Mouse (Mus musculus) neural tube, embryonic 14.5 days (tissue): ENCODE measurements around the gene Zbtb16. TPM values are rescaled to one million over a fixed set of nuclear protein-coding genes. Genes with fewer than 3 reads are reported as not detected.

Source experiments
- ATAC-seq: fragments of 200-750 bp; cut with Nextera tagmentation; 2 replicates; pipeline ENCODE4 v1.8.0; 2017; ENCODE audit warnings: low read depth, mild to moderate bottlenecking, moderate TSS enrichment, moderate library complexity
- H3K27ac ChIP-seq: fragments of 300-500 bp; sonication (generic); 2 replicates; pipeline ENCODE4 v1.5.1; 2014; ENCODE audit warnings: low read depth, mild to moderate bottlenecking, control low read depth, low read length, moderate library complexity, mixed read lengths
- H3K27me3 ChIP-seq: fragments of 300-500 bp; sonication (generic); 2 replicates; pipeline ENCODE4 v1.6.1; 2014; ENCODE audit warnings: low read length; ENCODE audit not compliant: control insufficient read depth, insufficient read depth
- H3K36me3 ChIP-seq: fragments of 300-500 bp; sonication (generic); 2 replicates; pipeline ENCODE4 v1.6.1; 2014; ENCODE audit warnings: low read length, mixed read lengths; ENCODE audit not compliant: control insufficient read depth, insufficient read depth
- H3K4me1 ChIP-seq: fragments of 300-500 bp; sonication (generic); 2 replicates; pipeline ENCODE4 v1.6.1; 2014; ENCODE audit warnings: low read length; ENCODE audit not compliant: control insufficient read depth, insufficient read depth
- H3K4me2 ChIP-seq: fragments of 300-500 bp; sonication (generic); 2 replicates; pipeline ENCODE4 v1.6.1; 2014; ENCODE audit warnings: mild to moderate bottlenecking, low read depth, low read length, control low read depth
- H3K4me3 ChIP-seq: fragments of 300-500 bp; sonication (generic); 2 replicates; pipeline ENCODE4 v1.5.1; 2014; ENCODE audit warnings: low read depth, low read length, control low read depth, mixed read lengths
- H3K9ac ChIP-seq: fragments of 300-500 bp; sonication (generic); replicated peaks from 2 replicates; pipeline ENCODE4 v1.6.1; 2014; ENCODE audit warnings: low read depth, mild to moderate bottlenecking, control low read depth, low read length, mixed read lengths
- H3K9me3 ChIP-seq: fragments of 300-500 bp; sonication (generic); 2 replicates; pipeline ENCODE4 v1.6.1; 2016; ENCODE audit warnings: low read length; ENCODE audit not compliant: control insufficient read depth
- WGBS: fragments of 180-500 bp; shearing (Covaris S2); extraction: QIAGEN DNeasy Blood & Tissue Kit; methylation state at CpG from one replicate; pipeline ENCODE4 v1.1.7; 2014; 5-methylcytosine and 5-hydroxymethylcytosine counted together
- polyA plus RNA-seq: library from polyadenylated mRNA; unstranded; fragments of >200 nt; fragmentation: Nextera tagmentation; extraction: Ambion mirVana; gene quantifications from 2 replicates; pipeline ENCODE4 v1.2.1, GENCODE M21; 2014

The Zbtb16 gene
- polyA plus RNA-seq, 1 experiment from 2014 or later = 12.0 TPM

- H3K4me1 ChIP-seq = no peaks in the 10 kb centered on the region
Measured at GRCm38 (mm10) chr9:48856240-48856639, 20.2 kb upstream of the Zbtb16 start.

GRCm38 (mm10) chr9:48849531-48849930, 13.5 kb upstream of the Zbtb16 start:
- Histone ChIP-seq H3K4me2 (no peak overlapping the region), H3K4me1 (no peaks in the 10 kb centered on the region), H3K27ac (no peak overlapping the region), H3K9me3 (no peaks in the 10 kb centered on the region), H3K27me3 (no peaks in the 10 kb centered on the region), H3K9ac (no peak overlapping the region), H3K4me3 (no peak overlapping the region), H3K36me3 (no peaks in the 10 kb centered on the region)
- ATAC-seq = no peak
- 87% methylated on average over 5 of the region's 5 CpGs for WGBS

More at GRCm38 (mm10) chr9:48856240-48856639, 20.2 kb upstream of the Zbtb16 start:
- H3K27me3 ChIP-seq = no peaks in the 10 kb centered on the region
- H3K9ac ChIP-seq = no peak overlapping the region
- H3K36me3 ChIP-seq = no peaks in the 10 kb centered on the region
- H3K27ac ChIP-seq = no peak overlapping the region
- WGBS = 91% methylated on average over 4 of the region's 4 CpGs
- H3K4me3 ChIP-seq = no peak overlapping the region
- no peaks in the 10 kb centered on the region for H3K9me3 ChIP-seq
- no peak for ATAC-seq
- no peak overlapping the region for H3K4me2 ChIP-seq

- H3K9me3 ChIP-seq = no peaks in the 10 kb centered on the region
- H3K4me1 ChIP-seq = peaks cover 20% of the 10 kb centered on the region; the same call in 1 of the 2 replicates
- H3K36me3 ChIP-seq = no peaks in the 10 kb centered on the region
- ATAC-seq = no peak
- WGBS = 95% methylated on average over 3 of the region's 3 CpGs
- no peak overlapping the region for H3K4me2 ChIP-seq
- H3K27ac ChIP-seq = no peak overlapping the region
- H3K27me3 ChIP-seq = 0 out of 2 replicates have a peak, but pooled peaks cover 2% of the 10 kb centered on the region
- H3K4me3 ChIP-seq = no peak overlapping the region
- no peak overlapping the region for H3K9ac ChIP-seq
Measured at GRCm38 (mm10) chr9:48839568-48839967, 3.5 kb upstream of the Zbtb16 start.

- 0 out of 2 replicates have a peak, but pooled peaks cover 2% of the 10 kb centered on the region for H3K27me3 ChIP-seq
- H3K4me2 ChIP-seq = no peak overlapping the region
- H3K9me3 ChIP-seq = no peaks in the 10 kb centered on the region
- H3K4me1 ChIP-seq = peaks cover 22% of the 10 kb centered on the region; the same call in 1 of the 2 replicates
- no peak overlapping the region for H3K27ac ChIP-seq
- no peaks in the 10 kb centered on the region for H3K36me3 ChIP-seq
- ATAC-seq = no peak
- H3K4me3 ChIP-seq = no peak overlapping the region
- no peak overlapping the region for H3K9ac ChIP-seq
- WGBS = 38% methylated on average over 4 of the region's 4 CpGs
Measured at GRCm38 (mm10) chr9:48838346-48838745, 2.3 kb upstream of the Zbtb16 start.

GRCm38 (mm10) chr9:48837181-48837580, 1.2 kb upstream of the Zbtb16 start:
- Histone ChIP-seq H3K27me3 (0 out of 2 replicates have a peak, but pooled peaks cover 2% of the 10 kb centered on the region), H3K36me3 (no peaks in the 10 kb centered on the region), H3K9me3 (no peaks in the 10 kb centered on the region), H3K27ac (no peak overlapping the region), H3K9ac (no peak overlapping the region), H3K4me1 (peaks cover 22% of the 10 kb centered on the region; the same call in 1 of the 2 replicates), H3K4me2 (peak overlapping the region; percentile 98; the same call in 1 of the 2 replicates), H3K4me3 (peak overlapping the region; percentile 67)
- ATAC-seq = no peak
- WGBS = 5% methylated on average over 14 of the region's 14 CpGs

- peak overlapping the region; percentile 98 for H3K4me2 ChIP-seq
- no peak for ATAC-seq
- under 1% methylated on average over 12 of the region's 12 CpGs for WGBS
- H3K36me3 ChIP-seq = no peaks in the 10 kb centered on the region
- H3K9me3 ChIP-seq = no peaks in the 10 kb centered on the region
- peak overlapping the region; percentile 67 for H3K4me3 ChIP-seq
- peak overlapping the region; percentile 66 for H3K9ac ChIP-seq
- H3K27me3 ChIP-seq = 0 out of 2 replicates have a peak, but pooled peaks cover 2% of the 10 kb centered on the region
- H3K27ac ChIP-seq = no peak overlapping the region
- H3K4me1 ChIP-seq = peaks cover 22% of the 10 kb centered on the region; the same call in 1 of the 2 replicates
Measured at GRCm38 (mm10) chr9:48836566-48836930, 526 bp upstream of the Zbtb16 start.

GRCm38 (mm10) chr9:48834541-48835411, 1.2 kb downstream of the Zbtb16 start:
- H3K4me1 ChIP-seq = peaks cover 22% of the 10 kb centered on the region; the same call in 1 of the 2 replicates
- WGBS = under 1% methylated on average over 63 of the region's 65 CpGs

GRCm38 (mm10) chr9:48834006-48834405, 2.0 kb downstream of the Zbtb16 start:
- Histone ChIP-seq H3K27ac (no peak overlapping the region), H3K9me3 (no peaks in the 10 kb centered on the region), H3K27me3 (0 out of 2 replicates have a peak, but pooled peaks cover 2% of the 10 kb centered on the region), H3K4me3 (peak overlapping the region; percentile 67; the same call in 1 of the 2 replicates), H3K36me3 (no peaks in the 10 kb centered on the region), H3K9ac (no peak overlapping the region), H3K4me1 (peaks cover 22% of the 10 kb centered on the region; the same call in 1 of the 2 replicates), H3K4me2 (peak overlapping the region; percentile 98; the same call in 1 of the 2 replicates)
- 19% methylated on average over 4 of the region's 4 CpGs for WGBS
- ATAC-seq = no peak

More at GRCm38 (mm10) chr9:48834541-48835411, 1.2 kb downstream of the Zbtb16 start:
- no peak; the same call in 1 of the 2 replicates for ATAC-seq
- no peaks in the 10 kb centered on the region for H3K9me3 ChIP-seq
- H3K27ac ChIP-seq = no peak overlapping the region
- no peaks in the 10 kb centered on the region for H3K36me3 ChIP-seq
- H3K27me3 ChIP-seq = 0 out of 2 replicates have a peak, but pooled peaks cover 2% of the 10 kb centered on the region
- H3K4me2 ChIP-seq = peak overlapping the region; percentile 98
- peak overlapping the region; percentile 66 for H3K9ac ChIP-seq
- H3K4me3 ChIP-seq = peak overlapping the region; percentile 67

- H3K36me3 ChIP-seq = no peaks in the 10 kb centered on the region
- ATAC-seq = no peak
- peak overlapping the region; percentile 98; the same call in 1 of the 2 replicates for H3K4me2 ChIP-seq
- no peaks in the 10 kb centered on the region for H3K9me3 ChIP-seq
- peaks cover 22% of the 10 kb centered on the region; the same call in 1 of the 2 replicates for H3K4me1 ChIP-seq
- 93% methylated on average over 11 of the region's 11 CpGs for WGBS
- H3K27me3 ChIP-seq = 0 out of 2 replicates have a peak, but pooled peaks cover 2% of the 10 kb centered on the region
- no peak overlapping the region for H3K9ac ChIP-seq
- no peak overlapping the region for H3K27ac ChIP-seq
- H3K4me3 ChIP-seq = 0 out of 2 replicates have a peak overlapping the region, but pooled peaks have one; percentile 2
Measured at GRCm38 (mm10) chr9:48833493-48833892, 2.5 kb downstream of the Zbtb16 start.
